Mouse (Mus musculus) forebrain, embryonic 15.5 days (tissue): ENCODE data around the gene Pip4k2b. TPM values are rescaled to one million over a fixed set of nuclear protein-coding genes. Genes with fewer than 3 reads are reported as not detected.
A peak's percentile ranks its signal among the peaks of the same experiment; 100 is the strongest.

Experiments
- ATAC-seq: fragments of 200-750 bp; cut with Nextera tagmentation; replicated peaks from 2 replicates; pipeline ENCODE4 v1.8.0; 2017; ENCODE audit warnings: mild to moderate bottlenecking, moderate TSS enrichment, moderate library complexity
- H3K27ac ChIP-seq: fragments of 300-500 bp; sonication (generic); replicated peaks from 2 replicates; pipeline ENCODE4 v1.5.1; 2015; ENCODE audit warnings: mild to moderate bottlenecking, inconsistent platforms
- H3K27me3 ChIP-seq: fragments of 300-500 bp; sonication (generic); 2 replicates; pipeline ENCODE4 v1.6.1; 2015; ENCODE audit warnings: inconsistent platforms
- H3K36me3 ChIP-seq: fragments of 300-500 bp; sonication (generic); 2 replicates; pipeline ENCODE4 v1.6.1; 2015; ENCODE audit warnings: mild to moderate bottlenecking, inconsistent platforms
- H3K4me1 ChIP-seq: fragments of 300-500 bp; sonication (generic); 2 replicates; pipeline ENCODE4 v1.6.1; 2015; ENCODE audit warnings: inconsistent platforms
- H3K4me2 ChIP-seq: fragments of 300-500 bp; sonication (generic); replicated peaks from 2 replicates; pipeline ENCODE4 v1.6.1; 2015; ENCODE audit warnings: mild to moderate bottlenecking, inconsistent platforms
- H3K4me3 ChIP-seq: fragments of 300-500 bp; sonication (generic); 2 replicates; pipeline ENCODE4 v1.5.1; 2015; ENCODE audit warnings: mild to moderate bottlenecking, inconsistent platforms
- H3K9ac ChIP-seq: fragments of 300-500 bp; sonication (generic); replicated peaks from 2 replicates; pipeline ENCODE4 v1.6.1; 2015; ENCODE audit warnings: mild to moderate bottlenecking, inconsistent platforms
- H3K9me3 ChIP-seq: fragments of 300-500 bp; sonication (generic); 2 replicates; pipeline ENCODE4 v1.6.1; 2016; ENCODE audit warnings: inconsistent platforms
- WGBS: fragments of 180-500 bp; shearing (Covaris S2); methylation state at CpG from one replicate; pipeline ENCODE4 v1.1.7; 2015; ENCODE audit warnings: mixed read lengths; 5-methylcytosine and 5-hydroxymethylcytosine counted together
- polyA plus RNA-seq: library from polyadenylated mRNA; unstranded; fragments of >200 nt; fragmentation: Nextera tagmentation; extraction: Ambion mirVana; gene quantifications from 2 replicates; pipeline ENCODE4 v1.2.1, GENCODE M21; 2015

Pip4k2b gene
- polyA plus RNA-seq, 1 experiment from 2014 or later, result 4.8 TPM

- no peaks in the 10 kb centered on the region for H3K9me3 ChIP-seq
- ATAC-seq, result no peak
- H3K9ac ChIP-seq, result peak overlapping the region; percentile 97
- H3K27ac ChIP-seq, result peak overlapping the region; percentile 98
- no peaks in the 10 kb centered on the region for H3K27me3 ChIP-seq
- WGBS, result 0% methylated on average over 14 of the region's 14 CpGs
- peak overlapping the region; percentile 82 for H3K4me2 ChIP-seq
- H3K4me1 ChIP-seq, result peaks cover 64% of the 10 kb centered on the region
- no peaks in the 10 kb centered on the region for H3K36me3 ChIP-seq
- H3K4me3 ChIP-seq, result peak overlapping the region; percentile 93
These were observed 46.5 kb downstream of the Pip4k2b start for GRCm38 (mm10) chr11:97697891-97698529.

GRCm38 (mm10) chr11:97697199-97697890 lies 47.2 kb downstream of the Pip4k2b start:
- no peak for ATAC-seq
- no peaks in the 10 kb centered on the region for H3K27me3 ChIP-seq
- peak overlapping the region; percentile 82 for H3K4me2 ChIP-seq
- H3K36me3 ChIP-seq, result peaks cover 6% of the 10 kb centered on the region
- H3K9me3 ChIP-seq, result no peaks in the 10 kb centered on the region
- H3K9ac ChIP-seq, result peak overlapping the region; percentile 97
- peak overlapping the region; percentile 98 for H3K27ac ChIP-seq
- WGBS, result 51% methylated on average over 11 of the region's 11 CpGs
- peak overlapping the region; percentile 93 for H3K4me3 ChIP-seq
- peaks cover 64% of the 10 kb centered on the region for H3K4me1 ChIP-seq

- Histone ChIP-seq H3K4me1 (peaks cover 59% of the 10 kb centered on the region), H3K4me3 (peak overlapping the region; percentile 93), H3K9ac (peak overlapping the region; percentile 35), H3K9me3 (no peaks in the 10 kb centered on the region), H3K27me3 (no peaks in the 10 kb centered on the region), H3K36me3 (peaks cover 13% of the 10 kb centered on the region), H3K4me2 (peak overlapping the region; percentile 82), H3K27ac (peak overlapping the region; percentile 83)
- no peak for ATAC-seq
- 66% methylated on average over 8 of the region's 8 CpGs for WGBS
These were observed 47.8 kb downstream of the Pip4k2b start for GRCm38 (mm10) chr11:97696669-97697068.

- Histone ChIP-seq H3K4me2 (peak overlapping the region; percentile 82), H3K36me3 (peaks cover 21% of the 10 kb centered on the region), H3K9ac (peak overlapping the region; percentile 35), H3K27me3 (no peaks in the 10 kb centered on the region), H3K4me3 (peak overlapping the region; percentile 93), H3K9me3 (no peaks in the 10 kb centered on the region), H3K4me1 (peaks cover 51% of the 10 kb centered on the region), H3K27ac (peak overlapping the region; percentile 83)
- 8% methylated on average over 9 of the region's 9 CpGs for WGBS
- ATAC-seq, result no peak
These were observed 48.6 kb downstream of the Pip4k2b start for GRCm38 (mm10) chr11:97695712-97696401.

- H3K27me3 ChIP-seq, result no peaks in the 10 kb centered on the region
- H3K36me3 ChIP-seq, result peaks cover 28% of the 10 kb centered on the region
- H3K4me2 ChIP-seq, result peak overlapping the region; percentile 82
- peak; percentile 12; the same call in 1 of the 2 replicates for ATAC-seq
- WGBS, result 25% methylated on average over 17 of the region's 17 CpGs
- H3K9me3 ChIP-seq, result no peaks in the 10 kb centered on the region
- peak overlapping the region; percentile 83 for H3K27ac ChIP-seq
- peak overlapping the region; percentile 35; the same call in 1 of the 2 replicates for H3K9ac ChIP-seq
- peaks cover 48% of the 10 kb centered on the region for H3K4me1 ChIP-seq
- peak overlapping the region; percentile 93 for H3K4me3 ChIP-seq
These were observed 49.4 kb downstream of the Pip4k2b start for GRCm38 (mm10) chr11:97694921-97695711.

GRCm38 (mm10) chr11:97694435-97694834 lies 50.1 kb downstream of the Pip4k2b start:
- peak overlapping the region; percentile 82 for H3K4me2 ChIP-seq
- H3K27me3 ChIP-seq, result no peaks in the 10 kb centered on the region
- 63% methylated on average over 4 of the region's 4 CpGs for WGBS
- no peak for ATAC-seq
- peaks cover 48% of the 10 kb centered on the region for H3K4me1 ChIP-seq
- peaks cover 33% of the 10 kb centered on the region for H3K36me3 ChIP-seq
- H3K9me3 ChIP-seq, result no peaks in the 10 kb centered on the region
- H3K27ac ChIP-seq, result peak overlapping the region; percentile 83
- H3K9ac ChIP-seq, result 0 out of 2 replicates have a peak overlapping the region, but pooled peaks have one; percentile 35
- H3K4me3 ChIP-seq, result no peak overlapping the region

GRCm38 (mm10) chr11:97689861-97690260 lies 54.6 kb downstream of the Pip4k2b start:
- 24% methylated on average over 10 of the region's 10 CpGs for WGBS
- no peak overlapping the region for H3K4me2 ChIP-seq
- H3K27me3 ChIP-seq, result no peaks in the 10 kb centered on the region
- no peak for ATAC-seq
- peaks cover 32% of the 10 kb centered on the region for H3K4me1 ChIP-seq
- H3K27ac ChIP-seq, result no peak overlapping the region
- no peaks in the 10 kb centered on the region for H3K9me3 ChIP-seq
- no peak overlapping the region for H3K9ac ChIP-seq
- H3K36me3 ChIP-seq, result peaks cover 42% of the 10 kb centered on the region
- no peak overlapping the region for H3K4me3 ChIP-seq

GRCm38 (mm10) chr11:97687061-97687460 lies 57.4 kb downstream of the Pip4k2b start:
- no peaks in the 10 kb centered on the region for H3K9me3 ChIP-seq
- 86% methylated on average over 3 of the region's 3 CpGs for WGBS
- H3K27ac ChIP-seq, result no peak overlapping the region
- no peaks in the 10 kb centered on the region for H3K27me3 ChIP-seq
- ATAC-seq, result no peak
- H3K9ac ChIP-seq, result no peak overlapping the region
- peaks cover 14% of the 10 kb centered on the region for H3K4me1 ChIP-seq
- H3K4me2 ChIP-seq, result no peak overlapping the region
- no peak overlapping the region for H3K4me3 ChIP-seq
- peaks cover 37% of the 10 kb centered on the region for H3K36me3 ChIP-seq

- Histone ChIP-seq H3K4me3 (peak overlapping the region; percentile 40; the same call in 1 of the 2 replicates), H3K27me3 (no peaks in the 10 kb centered on the region), H3K9ac (no peak overlapping the region), H3K36me3 (peaks cover 34% of the 10 kb centered on the region), H3K27ac (no peak overlapping the region), H3K4me2 (peak overlapping the region; percentile 70), H3K4me1 (peaks cover 14% of the 10 kb centered on the region), H3K9me3 (no peaks in the 10 kb centered on the region)
- WGBS, result 74% methylated on average over 11 of the region's 11 CpGs
- no peak for ATAC-seq
These were observed 58.1 kb downstream of the Pip4k2b start for GRCm38 (mm10) chr11:97686322-97686908.

- H3K36me3 ChIP-seq, result peaks cover 32% of the 10 kb centered on the region
- 1% methylated on average over 41 of the region's 43 CpGs for WGBS
These were observed 58.7 kb downstream of the Pip4k2b start, which contains the start of gene Cisd3 for GRCm38 (mm10) chr11:97685613-97686321. TSS of gene Cisd3 (plus strand) at chr11:97685826.

More at GRCm38 (mm10) chr11:97685613-97686321, 58.7 kb downstream of the Pip4k2b start, which contains the start of gene Cisd3:
- no peaks in the 10 kb centered on the region for H3K9me3 ChIP-seq
- ATAC-seq, result peak; percentile 63
- H3K4me3 ChIP-seq, result peak within 1 kb of the TSS; percentile 40
- H3K9ac ChIP-seq, result peak within 1 kb of the TSS; percentile 45
- peaks cover 14% of the 10 kb centered on the region for H3K4me1 ChIP-seq
- H3K4me2 ChIP-seq, result peak within 1 kb of the TSS; percentile 70
- H3K27me3 ChIP-seq, result no peaks in the 10 kb centered on the region
- 0 out of 2 replicates have a peak within 1 kb of the TSS, but pooled peaks have one; percentile 1 for H3K27ac ChIP-seq
